Mouse (Mus musculus) embryonic facial prominence, embryonic 14.5 days (tissue): ENCODE results near the gene Dhx16. TPM values are rescaled to one million over a fixed set of nuclear protein-coding genes. Genes with fewer than 3 reads are reported as not detected.
A peak's percentile ranks its signal among the peaks of the same experiment; 100 is the strongest.

Experiments
- ATAC-seq: fragments of 200-750 bp; cut with Nextera tagmentation; 2 replicates; pipeline ENCODE4 v1.8.0; 2017; ENCODE audit warnings: low read depth, moderate number of reproducible peaks, moderate TSS enrichment
- DNase-seq: peaks from one replicate; pipeline ENCODE4 v3.0.0-alpha.2; 2015; ENCODE audit warnings: low spot score
- H3K27ac ChIP-seq: fragments of 300-500 bp; sonication (generic); replicated peaks from 2 replicates; pipeline ENCODE4 v1.5.1; 2014; ENCODE audit warnings: low read depth, mild to moderate bottlenecking, low read length, moderate library complexity
- H3K27me3 ChIP-seq: fragments of 300-500 bp; sonication (generic); replicated peaks from 2 replicates; pipeline ENCODE4 v1.6.1; 2014; ENCODE audit warnings: low read length; ENCODE audit not compliant: control insufficient read depth, insufficient read depth
- H3K36me3 ChIP-seq: fragments of 300-500 bp; sonication (generic); 2 replicates; pipeline ENCODE4 v1.6.1; 2014; ENCODE audit warnings: low read length, mixed read lengths; ENCODE audit not compliant: control insufficient read depth, insufficient read depth
- H3K4me1 ChIP-seq: fragments of 300-500 bp; sonication (generic); 2 replicates; pipeline ENCODE4 v1.6.1; 2014; ENCODE audit warnings: antibody characterized with exemption, low read length; ENCODE audit not compliant: control insufficient read depth, insufficient read depth
- H3K4me2 ChIP-seq: fragments of 300-500 bp; sonication (generic); 2 replicates; pipeline ENCODE4 v1.6.1; 2014; ENCODE audit warnings: low read depth, mild to moderate bottlenecking, low read length, moderate library complexity, mixed read lengths
- H3K4me3 ChIP-seq: fragments of 300-500 bp; sonication (generic); 2 replicates; pipeline ENCODE4 v1.5.1; 2014; ENCODE audit warnings: low read depth, mild to moderate bottlenecking, low read length
- H3K9ac ChIP-seq: fragments of 300-500 bp; sonication (generic); 2 replicates; pipeline ENCODE4 v1.6.1; 2014; ENCODE audit warnings: low read depth, mild to moderate bottlenecking, low read length, moderate library complexity, mixed read lengths
- H3K9me3 ChIP-seq: fragments of 300-500 bp; sonication (generic); 2 replicates; pipeline ENCODE4 v1.6.1; 2016; ENCODE audit warnings: low read length; ENCODE audit not compliant: control insufficient read depth
- WGBS: fragments of 180-500 bp; shearing (Covaris S2); extraction: QIAGEN DNeasy Blood & Tissue Kit; methylation state at CpG from one replicate; pipeline ENCODE4 v1.1.7; 2014; 5-methylcytosine and 5-hydroxymethylcytosine counted together
- polyA plus RNA-seq: library from polyadenylated mRNA; unstranded; fragments of >200 nt; fragmentation: Nextera tagmentation; extraction: Ambion mirVana; gene quantifications from 2 replicates; pipeline ENCODE4 v1.2.1, GENCODE M21; 2014

The Dhx16 gene
- polyA plus RNA-seq, 1 experiment from 2014 or later: 40.2 TPM

- Histone ChIP-seq H3K27me3 (no peaks in the 10 kb centered on the region), H3K9me3 (no peaks in the 10 kb centered on the region), H3K27ac (peak within 1 kb of the TSS; percentile 97), H3K36me3 (peaks cover 8% of the 10 kb centered on the region; the same call in 1 of the 2 replicates), H3K9ac (peak within 1 kb of the TSS; percentile 70), H3K4me1 (peaks cover 40% of the 10 kb centered on the region), H3K4me2 (peak within 1 kb of the TSS; percentile 96), H3K4me3 (peak within 1 kb of the TSS; percentile 57)
- WGBS: 0% methylated on average over 33 of the region's 48 CpGs
- ATAC-seq (peak; percentile 74), DNase-seq (peak; percentile 94)
These were observed 13.9 kb upstream of the Dhx16 start, which contains the start of gene Ppp1r18 for GRCm38 (mm10) chr17:35865481-35866280. Gene Ppp1r18 (plus strand): TSS chr17:35865593.

DNA sequence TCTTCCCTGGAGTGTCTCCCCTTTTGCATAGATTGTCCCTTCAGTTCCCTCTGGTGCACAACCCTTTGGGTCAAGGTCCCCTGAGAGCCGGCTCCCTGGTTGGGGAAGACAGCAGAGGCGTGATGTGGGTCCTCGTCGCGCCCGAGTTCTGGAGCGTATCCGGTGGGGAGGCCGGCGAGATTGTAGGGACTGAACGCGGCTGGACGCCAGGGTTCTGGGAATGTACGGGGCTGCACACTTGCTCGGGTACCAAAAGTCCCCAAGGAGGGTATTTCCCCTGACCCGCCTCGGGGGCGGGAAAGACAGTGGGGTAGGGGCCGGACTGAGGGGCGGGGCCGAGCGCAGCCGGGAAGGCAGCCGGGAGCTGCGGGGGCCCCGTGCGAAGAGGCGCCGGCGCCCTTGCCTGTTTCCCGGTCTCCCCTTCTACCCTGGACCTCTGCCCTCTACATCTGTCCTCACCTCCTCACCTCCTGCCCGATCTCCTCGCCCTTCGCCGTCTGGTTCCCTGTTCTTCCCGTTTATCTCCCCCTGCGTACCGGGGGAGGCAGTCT is 13.3 kb upstream of the Dhx16 start:
- peak overlapping the region; percentile 70 for H3K9ac ChIP-seq
- peaks cover 13% of the 10 kb centered on the region for H3K36me3 ChIP-seq
- peak overlapping the region; percentile 97 for H3K27ac ChIP-seq
- peaks cover 5% of the 10 kb centered on the region; the same call in 1 of the 2 replicates for H3K9me3 ChIP-seq
- DNase-seq: peak; percentile 83
- peak; percentile 44 for ATAC-seq
- H3K4me3 ChIP-seq: peak overlapping the region; percentile 57
- peak overlapping the region; percentile 96 for H3K4me2 ChIP-seq
- no peaks in the 10 kb centered on the region for H3K27me3 ChIP-seq
- WGBS: under 1% methylated on average over 30 of the region's 38 CpGs
- peaks cover 41% of the 10 kb centered on the region for H3K4me1 ChIP-seq

- H3K9me3 ChIP-seq: peaks cover 6% of the 10 kb centered on the region; the same call in 1 of the 2 replicates
- peak overlapping the region; percentile 96 for H3K4me2 ChIP-seq
- no peak for ATAC-seq
- peaks cover 38% of the 10 kb centered on the region for H3K4me1 ChIP-seq
- H3K9ac ChIP-seq: peak overlapping the region; percentile 70
- no peaks in the 10 kb centered on the region for H3K27me3 ChIP-seq
- H3K27ac ChIP-seq: peak overlapping the region; percentile 97
- peak overlapping the region; percentile 57 for H3K4me3 ChIP-seq
- WGBS: 8% methylated on average over 26 of the region's 26 CpGs
- H3K36me3 ChIP-seq: peaks cover 16% of the 10 kb centered on the region
- DNase-seq: peak; percentile 32
These were observed 12.4 kb upstream of the Dhx16 start for GRCm38 (mm10) chr17:35866911-35867890.

GRCm38 (mm10) chr17:35868165-35868820 is 11.3 kb upstream of the Dhx16 start:
- Histone ChIP-seq H3K27me3 (no peaks in the 10 kb centered on the region), H3K4me2 (peak overlapping the region; percentile 96), H3K27ac (peak overlapping the region; percentile 73; the same call in 1 of the 2 replicates), H3K36me3 (peaks cover 22% of the 10 kb centered on the region), H3K4me1 (peaks cover 38% of the 10 kb centered on the region), H3K9me3 (peaks cover 6% of the 10 kb centered on the region; the same call in 1 of the 2 replicates), H3K4me3 (peak overlapping the region; percentile 57), H3K9ac (peak overlapping the region; percentile 70)
- 22% methylated on average over 15 of the region's 17 CpGs for WGBS
- DNase-seq (peak; percentile 21), ATAC-seq (no peak)

DNA sequence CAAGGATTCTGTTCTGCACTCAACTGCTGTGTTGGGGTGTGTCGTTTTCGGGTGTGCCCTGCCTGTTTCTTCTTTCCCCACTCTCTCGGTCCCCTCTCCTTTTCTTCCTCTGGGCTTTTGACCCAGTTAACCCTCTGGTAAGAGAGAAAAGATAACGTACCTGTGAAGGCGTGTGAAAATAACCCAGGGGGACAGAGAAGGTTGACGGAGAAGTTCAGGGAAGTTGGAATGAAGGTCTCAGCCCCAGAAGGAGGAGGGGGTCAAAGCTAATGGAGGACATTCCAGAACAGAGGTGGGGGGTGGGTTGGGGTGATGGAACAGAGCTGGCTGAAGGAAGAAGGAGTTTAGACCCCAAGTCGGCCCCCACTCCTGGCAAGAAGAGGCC is 10.7 kb upstream of the Dhx16 start:
- peaks cover 27% of the 10 kb centered on the region for H3K36me3 ChIP-seq
- DNase-seq (no peak), ATAC-seq (no peak)
- H3K4me1 ChIP-seq: peaks cover 38% of the 10 kb centered on the region
- 2% methylated on average over 7 of the region's 7 CpGs for WGBS
- peaks cover 6% of the 10 kb centered on the region; the same call in 1 of the 2 replicates for H3K9me3 ChIP-seq
- H3K27ac ChIP-seq: peak overlapping the region; percentile 73
- peak overlapping the region; percentile 96 for H3K4me2 ChIP-seq
- H3K4me3 ChIP-seq: peak overlapping the region; percentile 57
- no peaks in the 10 kb centered on the region for H3K27me3 ChIP-seq
- H3K9ac ChIP-seq: peak overlapping the region; percentile 70

DNA sequence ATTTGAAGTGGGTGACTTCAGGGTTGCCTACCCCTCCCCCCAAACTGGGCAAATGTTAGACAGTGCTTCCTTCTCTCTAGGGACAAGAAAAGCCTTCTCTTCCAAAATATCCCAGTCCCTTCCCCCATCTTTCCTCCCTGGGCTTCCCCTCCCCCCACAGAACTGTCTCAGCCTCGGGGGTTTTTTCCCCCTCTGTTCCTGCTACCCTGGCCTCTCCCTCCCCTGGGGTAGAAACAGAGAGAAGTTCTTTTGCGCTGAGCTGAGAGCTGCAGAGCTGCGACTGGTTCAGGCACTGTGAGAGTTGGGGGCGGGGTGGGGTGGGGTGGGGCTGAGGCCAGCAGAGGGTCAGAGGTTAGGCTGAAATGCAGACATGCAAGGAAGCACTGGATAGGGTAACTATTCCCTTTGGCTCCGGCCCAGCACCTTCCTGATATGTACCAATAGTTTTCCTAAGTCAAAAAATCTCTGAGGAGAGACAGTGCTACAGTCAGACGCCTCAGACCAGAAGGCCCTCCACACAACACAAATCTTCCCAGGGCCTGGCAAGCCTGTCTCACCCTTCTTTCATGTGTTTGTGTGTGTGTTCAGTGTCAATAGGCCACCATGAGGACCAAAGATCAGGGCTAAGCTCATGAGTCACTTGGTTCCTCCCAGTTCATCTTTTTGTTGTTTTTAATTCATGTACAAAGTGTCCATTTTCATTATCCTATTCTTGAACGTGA is 10.1 kb upstream of the Dhx16 start:
- H3K4me2 ChIP-seq: peak overlapping the region; percentile 96
- peaks cover 6% of the 10 kb centered on the region; the same call in 1 of the 2 replicates for H3K9me3 ChIP-seq
- peak overlapping the region; percentile 73 for H3K27ac ChIP-seq
- H3K27me3 ChIP-seq: no peaks in the 10 kb centered on the region
- peak; percentile 63 for DNase-seq
- H3K4me3 ChIP-seq: peak overlapping the region; percentile 57
- H3K4me1 ChIP-seq: peaks cover 37% of the 10 kb centered on the region
- ATAC-seq: no peak
- 0% methylated on average over 7 of the region's 7 CpGs for WGBS
- peak overlapping the region; percentile 70 for H3K9ac ChIP-seq
- H3K36me3 ChIP-seq: peaks cover 32% of the 10 kb centered on the region

DNA sequence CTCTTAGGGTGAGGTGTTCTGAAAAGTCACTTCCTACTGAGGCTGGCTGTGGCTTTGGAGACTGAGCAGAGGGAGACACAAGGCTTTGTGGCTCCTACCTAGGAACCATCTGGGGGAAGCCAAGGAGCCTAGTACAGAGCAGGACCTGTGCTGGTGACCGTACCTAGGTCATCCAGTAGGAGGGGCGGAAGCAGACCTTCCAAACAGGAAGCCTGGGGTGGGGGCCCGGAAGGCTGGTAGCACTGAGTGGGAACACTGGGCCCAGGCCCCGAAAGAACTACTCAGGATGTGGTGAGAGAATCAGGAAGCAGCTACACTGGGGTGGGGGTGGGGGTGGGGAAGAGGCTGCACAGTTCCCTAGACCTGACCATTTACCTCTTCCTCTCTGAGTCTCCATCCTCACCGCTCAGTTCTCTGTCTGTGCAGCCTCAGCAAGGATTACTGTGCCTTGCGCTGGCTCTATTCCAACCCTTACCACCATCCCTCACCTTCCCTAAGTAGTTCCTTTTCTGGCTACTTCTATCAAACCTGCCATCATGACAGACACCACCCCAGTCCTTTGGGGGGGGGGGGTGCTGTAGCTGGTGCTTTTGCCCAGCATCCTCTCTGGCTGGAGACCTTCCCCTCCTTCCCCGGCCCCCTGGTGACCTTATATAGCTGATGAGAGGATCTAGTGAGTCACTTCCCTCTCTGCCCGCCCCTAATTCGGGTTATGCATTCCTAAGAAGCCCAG is 9.3 kb upstream of the Dhx16 start:
- peak overlapping the region; percentile 73 for H3K27ac ChIP-seq
- peak overlapping the region; percentile 57 for H3K4me3 ChIP-seq
- peak overlapping the region; percentile 70 for H3K9ac ChIP-seq
- H3K9me3 ChIP-seq: peaks cover 6% of the 10 kb centered on the region; the same call in 1 of the 2 replicates
- H3K4me2 ChIP-seq: peak overlapping the region; percentile 96
- no peaks in the 10 kb centered on the region for H3K27me3 ChIP-seq
- H3K36me3 ChIP-seq: peaks cover 40% of the 10 kb centered on the region
- WGBS: 38% methylated on average over 8 of the region's 9 CpGs
- ATAC-seq (no peak), DNase-seq (peak; percentile 49)
- H3K4me1 ChIP-seq: peaks cover 30% of the 10 kb centered on the region
